Mouse (Mus musculus): ENCODE measurements around the gene Tenm3.
A peak's percentile ranks its signal among the peaks of the same experiment; 100 is the strongest.

Gene Tenm3

DNA sequence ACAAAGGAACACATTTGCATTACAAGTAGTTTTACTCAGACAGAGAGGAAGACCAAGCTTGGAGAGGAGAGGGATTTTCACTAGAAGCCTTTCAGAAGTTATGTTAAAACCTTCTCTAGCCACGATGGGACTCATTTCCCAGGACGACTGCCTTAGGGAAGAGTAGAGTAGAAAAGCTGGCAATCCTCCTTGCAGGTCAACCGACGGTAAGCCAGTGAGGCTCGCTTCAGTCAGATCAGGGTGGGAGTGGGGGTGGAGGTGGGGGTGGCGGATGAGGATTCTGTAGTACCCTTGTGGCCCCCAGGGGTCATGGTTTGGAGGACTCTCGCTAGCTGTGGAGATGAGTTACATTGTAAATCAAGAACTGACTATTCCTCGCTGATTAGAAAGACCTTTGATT, 264.6 kb downstream of the Tenm3 start:
- DNase-seq (ENCODE audit: low spot score): no peak

- DNase-seq (ENCODE audit: low spot score): no peak
Observed at GRCm38 (mm10) chr8:48572941-48573340, 270.8 kb downstream of the Tenm3 start.

DNA sequence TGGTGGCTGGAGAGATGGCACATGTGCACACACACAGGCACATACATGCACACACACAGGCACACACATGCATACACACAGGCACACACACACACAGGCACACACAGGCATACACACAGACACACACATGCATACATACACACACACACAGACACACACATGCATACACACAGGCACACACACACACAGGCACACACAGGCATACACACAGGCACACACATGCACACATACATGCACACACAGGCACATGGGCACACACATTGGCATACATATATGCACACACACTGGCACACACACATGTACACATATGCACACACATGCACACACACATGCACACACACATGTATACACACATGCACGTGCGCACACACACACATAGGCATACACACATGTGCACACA, 271.4 kb downstream of the Tenm3 start:
- no peak for DNase-seq (ENCODE audit: low spot score)

DNA sequence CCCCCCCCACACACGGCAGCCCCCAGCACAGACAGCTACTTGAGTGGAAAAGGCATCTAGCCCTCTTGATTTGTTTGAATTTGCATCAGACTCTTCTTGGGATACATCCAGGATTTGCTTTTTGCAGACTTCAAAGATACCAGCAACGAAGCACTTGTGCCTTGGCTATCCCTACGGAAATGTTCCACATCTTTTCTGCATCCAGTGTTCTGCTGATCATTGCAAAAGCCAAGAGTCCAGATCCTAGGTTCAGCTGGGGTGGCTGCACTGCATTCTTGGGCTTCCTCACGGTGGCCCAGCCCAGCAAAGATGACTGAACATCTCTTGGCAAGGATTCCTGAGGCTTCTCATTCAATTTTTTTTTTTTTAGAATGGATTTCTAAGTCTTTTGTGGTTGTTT, 275.1 kb downstream of the Tenm3 start:
- DNase-seq (ENCODE audit: low spot score): no peak

- no peak for DNase-seq (ENCODE audit: low spot score)
Observed at GRCm38 (mm10) chr8:48567929-48568607, 275.7 kb downstream of the Tenm3 start.

GRCm38 (mm10) chr8:48560227-48560626, 283.5 kb downstream of the Tenm3 start:
- DNase-seq (ENCODE audit: low spot score): no peak

GRCm38 (mm10) chr8:48555546-48556141, 288.1 kb downstream of the Tenm3 start:
- no peak for DNase-seq (ENCODE audit: low spot score)

DNA sequence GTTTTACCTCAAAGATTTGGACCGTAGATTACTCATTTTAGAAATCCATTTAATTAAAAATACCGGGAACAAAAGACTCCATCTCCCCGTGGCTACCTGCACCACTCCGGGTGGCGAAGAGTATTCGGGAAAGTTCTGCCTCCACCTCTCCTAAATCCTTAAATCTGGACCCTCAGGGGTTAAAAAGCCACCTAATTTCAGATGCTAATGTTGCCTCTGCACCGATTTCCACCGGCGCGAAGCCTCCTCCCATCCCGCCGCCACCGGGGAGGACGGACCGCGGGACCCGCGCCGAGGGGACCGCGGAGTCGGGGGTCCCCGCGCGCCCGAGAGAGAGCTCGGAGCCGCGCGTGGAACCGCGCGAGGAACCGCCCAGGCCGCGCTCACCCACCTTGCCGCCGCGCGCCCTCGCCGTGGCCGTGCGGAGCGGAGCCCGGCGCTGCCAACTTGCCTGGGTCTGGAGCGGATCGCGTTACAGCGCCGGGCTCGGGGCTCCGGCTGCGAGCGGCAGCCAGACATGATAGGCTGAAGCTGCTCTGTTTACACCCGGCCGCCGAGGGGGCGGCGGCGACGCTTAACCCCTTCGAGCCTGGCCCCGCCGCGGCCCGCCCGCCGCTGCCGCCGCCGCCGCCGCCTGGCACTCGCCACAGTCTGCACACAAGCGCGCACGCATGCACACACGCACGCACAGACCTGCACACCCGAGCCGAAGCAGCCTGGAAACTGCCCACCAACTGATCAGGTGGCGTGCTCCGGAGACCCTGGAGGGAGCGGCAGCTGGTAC, 288.8 kb downstream of the Tenm3 start:
- no peak for DNase-seq (ENCODE audit: low spot score)

DNA sequence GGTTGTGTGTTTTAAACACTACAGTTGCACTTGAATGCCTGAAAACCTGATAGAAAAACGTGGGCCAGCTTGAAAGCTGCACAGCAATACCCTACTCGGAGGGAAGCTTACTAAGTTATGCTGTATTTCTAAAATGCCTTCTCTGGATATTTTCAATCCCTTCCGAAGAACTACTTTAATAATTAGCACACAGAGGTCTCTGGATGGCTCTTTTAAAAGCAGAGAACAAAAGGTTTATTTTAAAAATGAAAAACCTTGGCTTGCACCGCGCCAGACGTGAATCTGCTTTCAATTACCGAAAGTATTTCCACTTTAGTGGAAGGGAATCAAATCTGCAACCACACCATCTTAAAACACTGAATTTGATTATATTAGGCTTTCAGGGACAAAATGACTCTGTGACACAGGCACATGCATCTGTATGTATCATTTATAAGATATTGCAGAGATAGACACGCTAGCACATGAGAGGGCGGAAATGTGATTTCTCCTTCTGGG, 289.9 kb downstream of the Tenm3 start:
- no peak for DNase-seq (ENCODE audit: low spot score)

- DNase-seq (ENCODE audit: low spot score): no peak
Observed at GRCm38 (mm10) chr8:48552306-48552705, 291.4 kb downstream of the Tenm3 start.

GRCm38 (mm10) chr8:48551370-48551769, 292.4 kb downstream of the Tenm3 start:
- DNase-seq (ENCODE audit: low spot score): no peak

- no peak for DNase-seq (ENCODE audit: low spot score)
Observed at GRCm38 (mm10) chr8:48548908-48549307, 294.8 kb downstream of the Tenm3 start.

- DNase-seq (ENCODE audit: low spot score): no peak
Observed at GRCm38 (mm10) chr8:48545631-48546030, 298.1 kb downstream of the Tenm3 start.

GRCm38 (mm10) chr8:48544840-48545239, 298.9 kb downstream of the Tenm3 start:
- no peak for DNase-seq (ENCODE audit: low spot score)

- no peak for DNase-seq (ENCODE audit: low spot score)
Observed at GRCm38 (mm10) chr8:48542141-48542540, 301.6 kb downstream of the Tenm3 start.

DNA sequence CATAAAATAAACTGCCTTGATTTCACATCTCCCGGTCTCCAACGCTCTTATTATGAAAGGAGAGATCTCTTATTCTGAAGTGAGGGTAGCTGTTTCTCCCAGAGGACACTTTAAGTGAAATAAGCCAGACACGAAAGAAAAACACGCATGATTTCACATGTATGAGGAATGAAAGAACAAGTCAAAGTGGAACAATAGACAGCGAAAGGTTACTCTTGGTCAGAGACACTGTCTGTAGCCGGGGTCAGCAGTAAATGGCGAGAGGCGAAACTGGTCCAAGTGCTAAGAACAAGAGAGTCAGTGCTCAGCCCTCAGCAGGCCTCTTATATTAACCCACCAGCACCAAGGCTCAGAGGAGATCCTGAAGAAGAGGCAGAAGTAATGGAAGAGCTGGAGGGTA, 302.9 kb downstream of the Tenm3 start:
- no peak for DNase-seq (ENCODE audit: low spot score)

- no peak for DNase-seq (ENCODE audit: low spot score)
Observed at GRCm38 (mm10) chr8:48535833-48536232, 307.9 kb downstream of the Tenm3 start.

DNA sequence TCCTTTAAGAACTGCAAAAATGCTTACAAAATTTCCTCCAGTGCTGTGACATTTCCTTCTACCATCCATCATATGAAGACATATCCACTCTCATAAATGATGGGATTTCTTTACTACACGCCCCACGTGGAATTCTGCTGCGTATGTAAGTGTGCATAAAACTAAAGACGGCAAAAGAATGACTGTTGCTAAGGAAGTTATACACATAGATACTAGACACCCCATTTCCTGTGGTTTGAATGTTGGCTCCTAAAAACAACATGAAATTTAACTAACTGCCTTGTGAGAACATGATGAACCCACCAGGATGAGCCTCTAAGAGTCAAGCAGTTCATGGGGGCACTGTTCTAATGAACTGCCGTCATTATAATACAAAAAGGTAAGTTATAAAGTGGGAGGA, 312.0 kb downstream of the Tenm3 start:
- no peak for DNase-seq (ENCODE audit: low spot score)

DNA sequence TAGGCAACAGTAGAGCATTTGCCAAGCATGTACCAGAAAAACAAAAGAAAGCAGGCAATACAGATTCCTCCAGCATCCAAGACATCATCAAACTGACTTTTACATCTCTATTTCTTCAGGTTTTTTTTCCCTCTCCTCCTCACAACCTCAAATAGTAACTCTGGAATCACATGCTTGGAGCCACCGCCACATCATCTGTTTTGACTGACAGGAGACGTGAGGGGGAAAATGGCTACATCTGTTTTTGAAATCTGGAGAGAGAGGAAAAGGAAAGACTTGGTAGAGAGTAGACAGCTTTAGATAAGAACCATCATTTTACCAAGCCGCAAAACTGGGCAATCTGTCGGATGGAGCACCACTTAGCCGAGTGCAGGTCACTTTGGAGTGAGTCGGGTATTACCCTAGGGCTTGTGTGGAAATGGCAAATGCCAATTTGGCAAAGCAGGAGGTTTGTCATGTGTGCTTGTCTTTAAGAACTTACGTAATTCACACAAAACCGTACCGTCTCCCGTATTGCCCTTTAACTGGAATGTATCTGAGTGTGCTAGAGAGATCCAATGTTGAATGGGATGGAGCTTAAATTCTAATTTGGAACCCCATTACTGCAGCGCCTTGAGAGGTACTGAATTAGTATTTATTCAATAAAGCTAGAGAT, 312.7 kb downstream of the Tenm3 start:
- no peak for DNase-seq (ENCODE audit: low spot score)

GRCm38 (mm10) chr8:48527418-48527817, 316.3 kb downstream of the Tenm3 start:
- peak; percentile 0 for DNase-seq (ENCODE audit: low spot score)

GRCm38 (mm10) chr8:48522536-48523123, 321.1 kb downstream of the Tenm3 start:
- no peak for DNase-seq (ENCODE audit: low spot score)

DNA sequence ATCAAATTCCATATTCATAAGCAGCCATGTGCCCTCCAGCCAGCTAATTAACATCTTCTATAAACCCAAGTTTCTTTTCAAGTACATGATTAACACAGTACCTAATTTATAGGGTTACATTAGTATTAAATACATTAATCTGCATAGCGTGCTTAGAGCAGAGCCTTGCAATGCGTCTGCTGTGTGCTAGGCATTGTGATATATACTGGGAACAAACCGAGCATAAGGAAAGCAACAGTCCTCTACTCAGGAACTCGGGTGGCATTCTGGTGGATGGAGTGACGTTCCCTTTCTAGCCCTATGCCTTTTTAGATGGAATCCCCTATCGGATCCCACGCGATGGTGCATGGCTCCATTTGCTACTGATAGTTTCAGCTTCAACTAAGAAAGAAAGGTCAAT, 321.7 kb downstream of the Tenm3 start:
- DNase-seq (ENCODE audit: low spot score): no peak

Measured in c-Kit-positive CD71-positive TER-119-positive erythroid progenitor cells, embryonic 14.5 days (primary cell).